Mouse (Mus musculus): ENCODE results near the gene Edar.

Gene Edar

DNA sequence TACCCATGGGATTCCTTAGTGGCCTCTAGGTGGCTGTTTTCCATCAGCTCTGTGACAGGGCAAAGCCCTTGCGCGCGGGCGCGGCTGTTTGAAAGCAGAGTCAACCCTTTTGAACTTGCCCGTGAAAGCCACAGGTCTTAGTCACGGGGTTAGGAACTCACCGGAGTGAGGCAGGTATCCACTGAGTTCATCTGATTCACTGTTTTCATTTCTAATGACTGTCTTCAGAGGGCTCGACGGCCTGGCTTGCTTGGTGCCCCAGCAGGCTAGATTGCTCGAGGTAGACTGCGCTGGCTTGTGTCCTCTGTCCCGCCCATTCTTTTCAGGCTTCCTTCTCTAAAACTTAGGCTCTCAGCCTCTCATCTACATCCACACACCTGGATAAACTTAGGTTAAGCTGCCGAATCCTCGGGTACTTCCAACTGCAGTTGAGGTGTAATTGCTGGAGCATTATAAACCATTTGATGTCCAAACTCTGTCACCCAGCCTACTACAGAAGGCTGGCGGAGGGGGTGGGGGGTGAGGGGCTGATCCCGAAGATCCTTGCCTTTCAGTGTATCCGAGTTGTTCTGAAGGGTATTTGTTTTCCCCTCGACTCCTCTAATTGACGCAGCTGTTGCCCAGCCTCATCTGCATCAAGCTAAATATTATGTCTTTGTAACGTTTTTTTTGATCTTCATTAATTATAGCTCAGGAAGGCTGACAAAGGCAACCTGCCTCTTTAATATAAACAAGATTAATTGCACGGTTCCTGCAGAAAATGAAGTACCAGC, 24.0 kb downstream of the Edar start:
- no peak for DNase-seq

DNA sequence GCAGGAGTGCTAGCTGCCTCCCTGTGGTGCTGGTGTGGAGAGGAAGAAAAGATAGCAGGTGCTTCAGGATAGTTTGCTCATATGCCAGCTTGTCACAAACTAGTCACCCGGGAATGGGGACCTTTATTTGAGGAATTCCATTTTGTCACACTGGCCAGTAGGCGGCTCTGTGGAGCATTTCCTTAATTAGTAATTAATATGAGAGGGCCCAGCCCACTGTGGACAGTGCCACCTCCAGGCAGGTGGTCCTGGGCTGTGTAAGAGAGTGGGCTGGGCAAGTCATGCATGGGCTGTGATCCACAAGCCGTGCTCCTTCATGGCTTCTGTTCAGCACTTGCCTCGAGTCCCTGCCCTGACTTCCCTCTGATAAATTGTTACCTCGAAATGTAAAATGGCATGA, 26.7 kb downstream of the Edar start:
- no peak for DNase-seq

- no peak for DNase-seq
Measured at GRCm38 (mm10) chr10:58644671-58645070, 30.8 kb downstream of the Edar start.

DNA sequence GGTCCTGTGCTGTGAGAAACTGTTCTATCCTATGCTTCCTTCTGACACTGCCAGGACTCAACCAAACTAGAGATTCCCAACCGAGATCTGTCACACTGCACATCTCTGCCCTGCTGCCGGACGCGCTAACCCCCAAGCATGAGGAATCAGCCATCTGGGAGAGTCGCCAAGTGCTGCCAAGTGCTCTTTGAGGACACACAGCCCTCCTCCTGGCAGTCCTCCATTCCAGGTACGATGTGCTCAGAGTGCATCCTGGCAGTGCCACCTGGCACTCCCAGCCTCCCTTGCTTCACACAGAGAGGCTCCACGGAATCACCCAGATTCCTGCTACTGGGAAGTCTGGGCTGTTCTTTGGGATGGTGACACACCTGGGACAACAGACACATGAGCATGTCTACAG, 31.3 kb downstream of the Edar start:
- DNase-seq = peak; percentile 69 to 85

GRCm38 (mm10) chr10:58643001-58643400, 32.5 kb downstream of the Edar start:
- peak in 1 of 2 experiments; percentile 13 for DNase-seq

DNA sequence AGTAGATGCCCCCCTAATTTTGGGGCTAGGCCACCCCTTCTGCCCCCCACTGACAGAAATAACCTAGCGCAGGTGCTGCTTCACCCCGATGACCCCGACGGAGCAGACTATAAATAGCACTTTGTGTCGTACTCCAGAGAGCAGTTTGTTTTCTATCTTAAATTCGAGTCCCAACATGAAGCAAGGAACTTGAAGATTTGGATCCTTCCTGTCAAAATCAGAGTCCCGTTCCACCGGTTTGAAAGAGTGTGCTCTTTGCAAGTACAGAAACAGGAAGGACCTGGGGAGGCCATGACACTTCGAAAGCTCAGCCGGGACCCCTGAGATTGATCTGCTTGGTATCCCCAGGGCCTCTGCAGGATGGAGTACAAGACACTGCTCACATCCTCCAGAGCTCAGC, 33.8 kb downstream of the Edar start:
- no peak for DNase-seq

- DNase-seq = no peak
Measured at GRCm38 (mm10) chr10:58640446-58641400, 34.7 kb downstream of the Edar start.

- peak; percentile 54 to 76 for DNase-seq
Measured at GRCm38 (mm10) chr10:58639291-58639690, 36.2 kb downstream of the Edar start.

- DNase-seq = no peak
Measured at GRCm38 (mm10) chr10:58636431-58637080, 38.9 kb downstream of the Edar start.

DNA sequence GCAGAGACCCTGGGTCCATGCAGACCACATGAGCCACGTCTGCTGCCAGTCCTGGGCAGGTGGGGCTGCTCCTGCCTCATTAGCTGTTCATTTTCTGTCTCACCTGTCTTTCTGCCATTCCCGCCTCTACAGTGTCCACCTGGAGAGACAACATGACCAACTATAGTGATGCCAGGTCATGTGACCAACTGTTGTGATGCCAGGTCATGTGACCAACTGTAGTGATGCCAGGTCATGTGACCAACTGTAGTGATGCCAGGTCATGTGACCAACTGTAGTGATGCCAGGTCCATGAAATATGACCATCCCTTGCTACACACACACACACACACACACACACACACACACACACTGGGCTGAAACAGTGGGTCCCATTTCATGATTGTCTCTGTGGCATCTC, 41.9 kb downstream of the Edar start:
- no peak for DNase-seq

- DNase-seq = peak in 1 of 2 experiments; percentile 35
Measured at GRCm38 (mm10) chr10:58627569-58627968, 47.9 kb downstream of the Edar start.

GRCm38 (mm10) chr10:58624848-58625711, 50.4 kb downstream of the Edar start:
- no peak for DNase-seq

DNA sequence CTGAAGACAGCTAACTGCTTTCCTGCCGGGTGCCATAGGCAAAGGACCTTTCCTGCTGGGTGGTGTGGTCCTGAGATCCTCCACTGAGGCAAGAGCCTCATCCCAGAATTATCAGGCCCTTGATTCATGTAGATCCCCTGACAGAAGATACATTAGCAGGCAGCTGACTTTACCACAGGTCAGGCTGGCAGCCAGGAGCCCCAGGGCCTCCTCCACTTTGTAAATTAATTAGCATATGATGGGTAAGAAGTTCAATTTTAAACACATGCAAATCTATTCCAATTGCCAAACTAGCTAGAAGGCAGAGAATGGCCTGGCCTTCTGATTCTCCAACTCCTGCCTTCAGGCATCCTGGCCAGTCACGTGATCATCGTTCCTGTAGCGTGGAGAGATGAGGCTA, 56.2 kb downstream of the Edar start:
- DNase-seq = peak; percentile 27 to 32

GRCm38 (mm10) chr10:58618501-58619216, 56.8 kb downstream of the Edar start:
- DNase-seq = peak; percentile 82 to 90

GRCm38 (mm10) chr10:58616565-58616964, 58.9 kb downstream of the Edar start:
- no peak for DNase-seq

- DNase-seq = no peak
Measured at GRCm38 (mm10) chr10:58614601-58615000, 60.9 kb downstream of the Edar start.

DNA sequence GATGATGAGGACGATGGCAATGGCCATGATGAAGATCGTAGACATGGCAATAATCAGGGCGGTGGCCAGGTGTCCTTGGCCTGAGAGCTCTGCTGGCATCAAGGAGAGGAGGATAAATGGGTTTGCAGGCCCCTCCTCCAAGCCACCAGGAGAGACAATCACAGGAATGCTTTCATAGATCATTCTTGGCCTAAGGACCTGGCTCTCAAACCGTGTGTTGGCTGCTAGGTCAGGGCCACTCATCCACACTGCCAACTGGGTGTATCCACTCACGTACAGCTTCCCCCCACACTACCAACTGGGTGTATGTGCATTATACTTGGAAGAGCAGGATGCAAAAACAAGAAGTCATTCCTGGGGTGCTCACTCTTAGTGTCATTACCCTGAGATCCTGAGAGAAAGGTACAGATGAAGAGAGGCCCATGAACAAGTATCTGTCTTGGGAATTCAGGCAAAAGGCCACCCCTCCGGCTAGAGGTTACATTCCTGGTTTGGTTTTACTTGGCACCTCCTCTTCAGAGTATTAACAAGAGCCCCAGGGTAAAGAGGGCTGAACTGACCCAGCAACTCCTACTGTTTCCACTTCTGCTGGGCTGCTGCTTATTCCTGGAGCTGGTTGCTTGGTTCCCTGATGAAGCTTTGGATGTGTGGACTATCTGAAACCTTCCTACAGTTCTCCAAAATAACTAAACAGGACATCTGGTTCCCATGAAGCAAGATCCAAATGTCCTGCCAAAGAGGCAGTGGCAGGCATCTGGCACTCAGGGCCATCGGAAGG, 64.8 kb downstream of the Edar start:
- DNase-seq = no peak

DNA sequence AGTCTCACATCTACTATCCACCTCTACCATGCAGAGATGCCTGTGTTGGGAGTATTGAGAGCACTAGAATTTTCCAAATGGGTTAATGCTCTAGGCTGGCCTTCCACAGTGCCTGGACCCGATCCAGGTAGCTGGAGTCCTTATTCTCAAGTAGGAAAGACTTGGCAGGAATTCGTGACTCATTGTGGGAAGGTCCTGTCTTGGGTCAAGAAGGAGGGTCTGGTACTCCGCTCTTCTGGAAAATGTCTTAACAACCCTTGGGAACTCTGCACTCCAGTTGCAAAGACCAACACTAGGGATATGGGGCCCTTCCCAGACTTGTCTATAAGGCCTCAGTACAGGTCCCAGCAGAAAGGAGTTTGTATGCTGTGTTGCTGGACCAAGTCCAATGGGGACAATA, 66.6 kb downstream of the Edar start:
- no peak for DNase-seq

GRCm38 (mm10) chr10:58606356-58606755, 69.1 kb downstream of the Edar start:
- DNase-seq = no peak

DNA sequence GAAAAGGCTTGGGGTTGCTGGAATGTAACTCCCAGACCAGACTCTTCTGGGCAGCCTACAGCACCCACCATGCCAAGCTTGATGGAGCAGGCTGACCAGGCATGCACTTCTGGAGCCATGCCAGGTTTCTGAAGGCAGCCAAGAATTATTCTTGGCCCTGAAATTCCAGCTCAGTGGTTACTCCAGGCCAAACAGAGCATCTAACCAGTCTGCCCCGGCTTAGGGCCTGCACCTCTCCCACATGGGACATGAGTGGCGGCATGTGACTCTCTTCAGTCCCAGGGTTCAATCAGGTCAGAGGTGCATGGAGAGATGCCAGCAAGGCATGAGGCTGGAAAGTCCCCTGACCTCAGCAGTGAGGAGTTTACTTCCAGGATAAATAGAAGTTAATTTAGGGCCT, 70.7 kb downstream of the Edar start:
- DNase-seq = peak; percentile 65 to 79

DNA sequence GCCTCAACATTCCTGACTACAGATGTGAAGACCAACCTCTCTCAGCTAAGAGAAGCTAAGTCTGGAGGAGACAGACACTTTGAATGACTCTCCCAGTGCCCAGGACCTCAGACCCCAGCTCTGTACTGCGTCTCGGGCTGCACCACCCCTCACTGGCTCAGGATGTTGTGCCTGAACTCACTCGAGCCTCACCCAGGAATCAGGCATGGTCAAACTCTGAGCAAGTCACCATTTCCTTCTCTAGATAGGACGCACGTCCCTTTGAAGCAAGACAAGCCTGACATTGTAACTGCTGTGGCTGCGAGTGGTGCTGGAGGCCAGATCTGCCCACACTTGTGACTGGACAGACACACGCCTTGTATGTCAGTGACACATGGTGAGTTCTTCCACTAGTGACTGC, 73.5 kb downstream of the Edar start:
- no peak for DNase-seq

Data from cerebellum, postnatal 25 days (tissue).